Mouse (Mus musculus) B cell, adult 2 months (primary cell): ENCODE measurements around the gene Map3k5.

ENCODE experiments used
- DNase-seq, 2 experiments: peaks; one replicate each; pipeline ENCODE4 v3.0.0; 2022

The Map3k5 gene

GRCm38 (mm10) chr10:20010018-20010417 is 75.7 kb downstream of the Map3k5 start:
- no peak for DNase-seq

- DNase-seq, result no peak
Observed at GRCm38 (mm10) chr10:20018406-20018805, 84.1 kb downstream of the Map3k5 start.

GRCm38 (mm10) chr10:20018806-20019205 is 84.5 kb downstream of the Map3k5 start:
- no peak for DNase-seq

- no peak for DNase-seq
Observed at GRCm38 (mm10) chr10:20021256-20021655, 87.0 kb downstream of the Map3k5 start.

GRCm38 (mm10) chr10:20021670-20022468 is 87.6 kb downstream of the Map3k5 start:
- no peak for DNase-seq

GRCm38 (mm10) chr10:20022608-20023340 is 88.5 kb downstream of the Map3k5 start:
- no peak for DNase-seq

GRCm38 (mm10) chr10:20023524-20023923 is 89.3 kb downstream of the Map3k5 start:
- DNase-seq, result no peak

- DNase-seq, result no peak
Observed at GRCm38 (mm10) chr10:20024891-20025290, 90.6 kb downstream of the Map3k5 start.

GRCm38 (mm10) chr10:20025781-20026520 is 91.7 kb downstream of the Map3k5 start:
- DNase-seq, result no peak

- no peak for DNase-seq
Observed at GRCm38 (mm10) chr10:20030703-20031102, 96.4 kb downstream of the Map3k5 start.

- no peak for DNase-seq
Observed at GRCm38 (mm10) chr10:20031936-20032335, 97.7 kb downstream of the Map3k5 start.

GRCm38 (mm10) chr10:20036375-20036774 is 102.1 kb downstream of the Map3k5 start:
- DNase-seq, result no peak

- DNase-seq, result peak; percentile 33 to 58
Observed at GRCm38 (mm10) chr10:20036846-20037245, 102.6 kb downstream of the Map3k5 start.

- DNase-seq, result no peak
Observed at GRCm38 (mm10) chr10:20039531-20039930, 105.3 kb downstream of the Map3k5 start.

GRCm38 (mm10) chr10:20040116-20040515 is 105.8 kb downstream of the Map3k5 start:
- no peak for DNase-seq

GRCm38 (mm10) chr10:20040677-20041076 is 106.4 kb downstream of the Map3k5 start:
- peak; percentile 20 to 25 for DNase-seq

- DNase-seq, result no peak
Observed at GRCm38 (mm10) chr10:20042081-20042480, 107.8 kb downstream of the Map3k5 start.

- DNase-seq, result no peak
Observed at GRCm38 (mm10) chr10:20044051-20044450, 109.8 kb downstream of the Map3k5 start.

GRCm38 (mm10) chr10:20045733-20046495 is 111.6 kb downstream of the Map3k5 start:
- DNase-seq, result no peak

GRCm38 (mm10) chr10:20056859-20057644 is 122.8 kb downstream of the Map3k5 start:
- no peak for DNase-seq

- no peak for DNase-seq
Observed at GRCm38 (mm10) chr10:20058031-20058430, 123.8 kb downstream of the Map3k5 start.

- peak; percentile 50 to 53 for DNase-seq
Observed at GRCm38 (mm10) chr10:20058841-20059240, 124.6 kb downstream of the Map3k5 start.
